Mouse (Mus musculus) right cerebral cortex, postnatal 10 days (tissue): ENCODE measurements at regions not wholly inside any gene's neighbourhood (a gene's known extent, or its start where the extent isn't known, plus 50 kb on each side); places are given as distances from the start of the nearest gene placed in this dataset.
"Not testable (repeated sequence)": the region's sequence is repeated elsewhere in the genome, so short reads cannot be mapped to it uniquely, and the experiment has no call there.

Experiments
- DNase-seq, 2 experiments: peaks; one replicate each; pipeline ENCODE4 v3.0.0; 2021; ENCODE audit warnings: low spot score in 2 of 2

DNA sequence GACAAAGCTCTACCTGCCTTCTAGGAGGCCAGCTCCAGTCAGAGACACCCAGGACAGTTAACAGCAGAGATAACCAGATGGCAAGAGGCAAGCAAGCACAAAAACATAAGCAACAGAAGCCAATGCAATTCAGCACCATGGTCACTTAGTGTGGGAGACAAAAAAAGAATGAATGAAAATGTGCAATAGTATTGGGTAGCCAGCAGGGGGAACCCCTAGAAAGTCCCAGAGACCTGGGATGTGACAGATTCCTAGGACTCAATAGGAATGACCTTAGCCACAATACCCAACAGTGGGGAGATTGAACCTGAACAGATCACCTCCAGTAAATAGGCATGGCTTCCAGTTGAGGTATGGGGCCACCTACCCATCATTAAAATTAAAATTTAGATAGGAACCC, 409.0 kb upstream of the St6gal2 start:
- no peak for DNase-seq

DNA sequence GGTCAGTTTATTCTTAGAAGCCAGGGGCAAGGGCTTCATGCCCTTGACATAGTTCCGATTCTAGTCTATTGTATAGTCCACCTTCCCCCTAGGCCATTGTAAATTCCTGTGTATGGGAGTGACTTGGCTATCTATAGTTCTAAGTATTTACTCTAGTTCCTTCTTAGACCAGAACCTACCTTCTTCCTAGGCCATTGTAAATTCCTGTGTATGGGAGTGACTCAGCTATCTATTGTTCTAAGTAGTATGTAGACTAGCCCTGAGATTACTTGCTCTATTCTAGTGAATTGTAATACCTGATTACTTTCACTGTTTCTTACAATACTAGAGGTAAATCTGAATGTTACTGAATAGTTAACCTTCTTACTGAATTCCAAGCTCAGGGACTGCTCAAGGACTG, 405.0 kb upstream of the St6gal2 start:
- not testable (repeated sequence) for DNase-seq

DNA sequence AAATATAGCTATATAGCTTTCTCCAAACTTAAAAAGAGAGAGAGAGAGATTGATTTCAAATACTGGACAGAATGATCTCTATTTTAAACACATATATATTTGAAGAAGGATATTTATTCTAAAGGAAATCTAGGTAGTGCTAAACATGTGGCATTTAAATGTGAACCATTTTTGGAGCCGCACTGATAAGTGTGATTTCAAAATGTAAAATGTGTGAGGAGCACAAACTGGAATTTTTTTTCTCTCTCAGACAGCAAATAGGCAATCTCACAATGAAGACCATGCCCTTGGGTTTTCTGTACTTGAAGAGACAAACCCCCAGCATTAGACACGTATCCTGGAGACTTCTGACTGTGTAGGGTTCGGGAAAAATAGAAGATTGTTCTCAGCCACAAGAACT, 376.8 kb upstream of the St6gal2 start:
- DNase-seq: no peak

DNA sequence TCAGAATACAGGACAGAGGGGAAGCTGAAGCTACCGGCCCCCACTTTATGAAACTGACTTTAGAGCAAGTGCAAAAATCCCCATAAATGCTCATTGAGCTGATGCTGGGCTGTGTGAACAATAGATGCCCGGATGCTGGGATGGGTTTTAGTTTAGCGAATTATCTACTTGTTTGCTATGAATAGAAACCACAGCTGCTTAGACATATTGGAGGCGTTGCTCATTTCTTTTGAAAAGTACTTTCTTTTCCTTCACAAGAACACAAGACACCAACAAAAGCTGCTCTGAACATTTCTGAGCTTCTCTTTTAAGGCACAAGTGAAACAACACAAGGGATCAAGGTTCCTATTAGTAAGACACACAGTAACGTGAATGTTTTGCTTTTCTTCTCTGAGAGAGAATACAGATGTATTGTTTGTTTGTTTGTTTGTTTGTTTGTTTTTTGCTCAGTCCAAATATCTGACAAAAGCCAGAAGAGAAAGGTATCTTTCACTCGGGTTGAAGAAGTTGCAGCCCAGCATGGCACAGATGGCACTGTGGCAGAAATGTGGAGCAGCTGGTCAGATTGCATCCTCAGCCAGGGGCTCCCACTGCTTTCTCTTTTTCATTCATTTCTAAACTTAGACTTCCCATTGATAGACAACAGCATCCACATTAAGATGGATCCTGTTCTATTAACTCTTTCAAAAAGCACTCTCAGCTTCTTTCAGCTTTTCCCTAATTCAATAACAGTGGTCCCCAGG, 361.7 kb upstream of the St6gal2 start:
- peak; percentile 52 to 53 for DNase-seq

DNA sequence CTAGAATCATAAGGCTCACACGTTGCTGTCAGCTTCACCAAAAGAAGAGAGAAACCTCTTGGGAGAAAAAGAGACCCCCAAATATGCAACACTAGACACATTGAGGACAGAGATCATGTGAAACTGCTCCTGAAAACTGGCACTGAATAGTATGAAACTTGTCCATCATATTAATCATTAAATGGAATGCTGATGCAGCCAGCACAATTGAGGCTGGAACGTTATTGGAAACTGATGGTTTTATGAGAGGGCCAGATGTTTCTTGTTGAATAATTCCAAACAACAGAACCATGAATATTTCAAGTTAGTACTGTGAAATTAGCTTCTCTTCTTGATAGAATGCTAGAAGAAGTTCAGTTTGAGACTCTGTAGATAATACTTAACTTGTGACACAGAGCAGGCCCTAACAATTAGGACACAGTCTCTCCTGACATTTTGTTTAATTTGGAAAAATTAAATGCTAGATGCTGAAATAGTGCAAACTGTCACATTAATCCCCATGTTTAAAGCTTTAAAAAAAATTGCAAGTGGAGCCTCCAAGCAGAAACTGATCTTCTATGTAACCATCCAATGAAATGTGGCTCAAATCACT, 354.4 kb upstream of the St6gal2 start:
- no peak for DNase-seq

DNA sequence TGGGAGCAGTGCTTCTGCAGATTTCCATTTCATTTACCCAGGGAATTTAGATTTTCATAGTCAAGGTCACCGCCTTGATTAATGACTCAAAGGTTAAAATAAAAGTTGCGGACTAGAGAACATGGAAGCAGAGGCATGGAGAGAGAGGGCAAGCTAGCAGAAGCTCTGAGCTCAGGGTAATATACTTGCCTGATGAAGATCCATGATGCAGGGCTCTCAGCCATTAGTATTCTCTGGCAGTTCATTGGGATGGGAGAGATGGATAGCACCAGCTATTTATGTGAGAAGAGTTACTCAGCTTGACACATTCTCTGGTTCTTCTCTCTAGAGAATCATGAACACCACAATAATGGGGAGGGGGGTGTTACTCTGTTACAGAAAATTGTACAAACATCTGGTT, 341.7 kb upstream of the St6gal2 start:
- no peak for DNase-seq

DNA sequence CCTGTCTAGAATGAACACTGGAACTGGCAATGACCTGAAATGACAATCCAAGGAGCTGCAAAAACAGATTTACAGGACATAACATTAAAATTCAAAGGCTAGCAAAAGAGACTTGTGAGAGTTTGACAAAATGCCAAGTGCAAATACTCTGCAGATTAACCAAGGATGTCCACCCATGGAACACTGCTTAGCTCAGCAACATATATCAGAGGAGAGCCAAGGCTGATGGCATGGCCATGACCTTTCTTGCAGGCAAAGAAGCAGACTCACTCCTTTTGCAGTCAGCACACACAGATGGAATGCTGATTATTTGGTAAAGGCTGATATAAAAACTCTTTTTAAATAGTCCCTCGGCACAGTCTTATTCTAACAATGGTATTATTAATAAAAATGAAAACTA, 320.3 kb upstream of the St6gal2 start:
- DNase-seq: no peak

DNA sequence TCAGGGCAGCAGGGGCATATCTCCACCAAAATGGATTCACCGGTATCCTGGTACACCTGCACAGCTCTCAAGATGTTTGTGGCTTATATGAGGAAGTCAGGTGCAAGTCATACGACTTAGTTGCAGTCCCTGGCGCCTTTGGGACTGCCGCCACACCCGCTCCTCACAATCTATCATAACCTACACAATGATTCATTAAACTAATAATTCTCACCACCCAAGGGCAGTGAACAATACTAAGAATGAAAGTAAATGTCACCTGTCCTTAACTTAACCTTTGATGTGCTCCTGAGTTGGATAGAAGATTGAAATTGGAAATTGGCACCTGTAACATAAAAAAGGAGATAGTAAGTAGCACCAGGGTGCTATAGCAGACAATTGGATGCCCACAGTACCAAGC, 315.1 kb upstream of the St6gal2 start:
- DNase-seq: not testable (repeated sequence)
